Mouse (Mus musculus) stomach, embryonic 14.5 days (tissue): ENCODE data around the gene Mcrip2. TPM values are rescaled to one million over a fixed set of nuclear protein-coding genes. Genes with fewer than 3 reads are reported as not detected.

Source experiments
- microRNA-seq: library from miRNA; unstranded; fragments of <30 nt; microRNA quantifications from one replicate; pipeline ENCODE4, GENCODE M21; 2016
- polyA plus RNA-seq: library from polyadenylated mRNA; unstranded; fragments of >200 nt; fragmentation: Nextera tagmentation; extraction: Ambion mirVana; gene quantifications from 2 replicates; pipeline ENCODE4 v1.2.1, GENCODE M21; 2014

Mcrip2 gene
- polyA plus RNA-seq, 1 experiment from 2014 or later = 23.3 TPM

Small RNA genes within 50 kb of the gene (microRNA-seq; reads per million reads assigned to microRNA genes)
- not detected for gene Mir3082

Other genes starting within 250 kb of the Mcrip2 start
- 1.7 and 3.7 TPM in 2 replicates for gene Gng13, start 151.6 kb downstream of the Mcrip2 start, polyA plus RNA-seq
- gene Chtf18, start 141.3 kb downstream of the Mcrip2 start, polyA plus RNA-seq = 17.3 and 18.6 TPM in 2 replicates
- 22.1 and 25.0 TPM in 2 replicates for gene Rpusd1, start 141.1 kb downstream of the Mcrip2 start, polyA plus RNA-seq
- gene Mslnl, start 132.7 kb downstream of the Mcrip2 start, polyA plus RNA-seq = not detected in 2 replicates
- 29.5 and 36.0 TPM in 2 replicates for gene Msln, start 114.4 kb downstream of the Mcrip2 start, polyA plus RNA-seq
- 26.0 and 29.0 TPM in 2 replicates for gene Narfl, start 95.0 kb downstream of the Mcrip2 start, polyA plus RNA-seq
- gene Haghl, start 83.1 kb downstream of the Mcrip2 start, polyA plus RNA-seq = 76.8 and 76.9 TPM in 2 replicates
- 0.30 TPM in 1 of 2 replicates, not detected in the other for gene Ccdc78, start 82.2 kb downstream of the Mcrip2 start, polyA plus RNA-seq
- 109 and 110 TPM in 2 replicates for gene Fam173a, start 75.9 kb downstream of the Mcrip2 start, polyA plus RNA-seq
- not detected in 2 replicates for gene AC134908.4, start 73.1 kb downstream of the Mcrip2 start, polyA plus RNA-seq
- gene Metrn, start 71.6 kb downstream of the Mcrip2 start, polyA plus RNA-seq = 6.9 and 8.7 TPM in 2 replicates
- gene Fbxl16, start 59.7 kb downstream of the Mcrip2 start, polyA plus RNA-seq = 4.5 and 4.6 TPM in 2 replicates
- gene Wdr24, start 45.1 kb downstream of the Mcrip2 start, polyA plus RNA-seq = 25.3 and 28.3 TPM in 2 replicates
- 41.9 and 44.4 TPM in 2 replicates for gene Jmjd8, start 39.9 kb downstream of the Mcrip2 start, polyA plus RNA-seq
- gene Stub1, start 35.4 kb downstream of the Mcrip2 start, polyA plus RNA-seq = 321 and 347 TPM in 2 replicates
- gene Rhbdl1, start 31.5 kb downstream of the Mcrip2 start, polyA plus RNA-seq = 2.7 and 3.2 TPM in 2 replicates
- gene Gm20683, start 27.0 kb downstream of the Mcrip2 start, polyA plus RNA-seq = 1.4 and 2.1 TPM in 2 replicates
- gene Rhot2, start 23.9 kb downstream of the Mcrip2 start, polyA plus RNA-seq = 11.2 and 13.6 TPM in 2 replicates
- 20.1 and 22.5 TPM in 2 replicates for gene Wdr90, start 7.3 kb downstream of the Mcrip2 start, polyA plus RNA-seq
- 66.9 and 67.5 TPM in 2 replicates for gene Mettl26, start 6.3 kb upstream of the Mcrip2 start, polyA plus RNA-seq
- gene Wfikkn1, start 12.1 kb upstream of the Mcrip2 start, polyA plus RNA-seq = 0.52 and 0.65 TPM in 2 replicates
- 17.0 and 17.2 TPM in 2 replicates for gene Rab40c, start 51.0 kb upstream of the Mcrip2 start, polyA plus RNA-seq
- 59.4 and 59.7 TPM in 2 replicates for gene Pigq, start 76.2 kb upstream of the Mcrip2 start, polyA plus RNA-seq
- 0.72 TPM in 1 of 2 replicates, not detected in the other for gene Nhlrc4, start 76.2 kb upstream of the Mcrip2 start, polyA plus RNA-seq
- gene A930017K11Rik, start 83.8 kb upstream of the Mcrip2 start, polyA plus RNA-seq = 0.32 and 0.41 TPM in 2 replicates
- 23.9 and 27.1 TPM in 2 replicates for gene Capn15, start 117.0 kb upstream of the Mcrip2 start, polyA plus RNA-seq
- 11.4 and 12.8 TPM in 2 replicates for gene Rab11fip3, start 200.8 kb upstream of the Mcrip2 start, polyA plus RNA-seq
- 34.9 and 40.4 TPM in 2 replicates for gene Decr2, start 221.6 kb upstream of the Mcrip2 start, polyA plus RNA-seq
- gene Nme4, start 226.8 kb upstream of the Mcrip2 start, polyA plus RNA-seq = 90.7 and 96.5 TPM in 2 replicates
- 2.9 and 3.9 TPM in 2 replicates for gene Tmem8, start 244.5 kb upstream of the Mcrip2 start, polyA plus RNA-seq